Mouse (Mus musculus) gastrocnemius, postnatal 36 days (tissue): ENCODE results near the gene Esp3. TPM values are rescaled to one million over a fixed set of nuclear protein-coding genes. Genes with fewer than 3 reads are reported as not detected.
"Not testable (repeated sequence)": the region's sequence is repeated elsewhere in the genome, so short reads cannot be mapped to it uniquely, and the experiment has no call there.

Experiments used
- DNase-seq, 2 experiments: peaks; one replicate each; pipeline ENCODE4 v3.0.0; 2022
- intact Hi-C: fragments of 180-260 bp; cut with DNase I; formaldehyde crosslinking; loops from one replicate; pipeline ENCODE4 v1.15.1; 2025
- long read RNA-seq, 2 experiments: library from polyadenylated mRNA; stranded (forward); transcript quantifications; one replicate each; pipeline ENCODE4 v2.0.0; 2021
- total RNA-seq, 2 experiments: library from RNA; stranded (reverse); gene quantifications; 2 replicates each; pipeline ENCODE4 v1.2.3; 2021

Esp3 gene
- not detected for total RNA-seq
- long read RNA-seq, experiment 1 = 0 reads
- long read RNA-seq, experiment 2 = 0 reads

GRCm38 (mm10) chr17:40631775-40632174, at the start of gene Esp3:
TSS of gene Esp3 (plus strand) at chr17:40632075.
- DNase-seq, intact Hi-C loops: not testable (repeated sequence)

- intact Hi-C loops, DNase-seq: not testable (repeated sequence)
Measured at GRCm38 (mm10) chr17:40583906-40584305, 48.0 kb upstream of the Esp3 start.

GRCm38 (mm10) chr17:40591297-40591696, 40.6 kb upstream of the Esp3 start:
- intact Hi-C loops = no loop called here
- no peak for DNase-seq

GRCm38 (mm10) chr17:40598294-40598693, 33.6 kb upstream of the Esp3 start, which contains the start of gene Esp4:
TSS of gene Esp4 (plus strand) at chr17:40598594.
- intact Hi-C loops = no loop called here
- DNase-seq = no peak

- DNase-seq, intact Hi-C loops: not testable (repeated sequence)
Measured at GRCm38 (mm10) chr17:40662118-40662679, 30.3 kb downstream of the Esp3 start.

- intact Hi-C loops, DNase-seq: not testable (repeated sequence)
Measured at GRCm38 (mm10) chr17:40663161-40663811, 31.4 kb downstream of the Esp3 start.

Other genes with a start within 250 kb of the Esp3 start
- not detected for gene Esp8, start 112.1 kb upstream of the Esp3 start, total RNA-seq
- not detected for gene Esp6, start 70.6 kb upstream of the Esp3 start, total RNA-seq
- gene Esp4, start 33.5 kb upstream of the Esp3 start, total RNA-seq = not detected
- not detected for gene Esp1, start 95.0 kb downstream of the Esp3 start, total RNA-seq
- gene Crisp2, start 174.9 kb downstream of the Esp3 start, total RNA-seq = not detected
- gene Rhag, start 179.1 kb downstream of the Esp3 start, total RNA-seq = not detected
- under 1 TPM in 1 of 2 experiments, not detected in 1; 0.23 TPM for gene 9130008F23Rik, start 248.5 kb downstream of the Esp3 start, total RNA-seq